Mouse (Mus musculus) lung, embryonic 15.5 days (tissue): ENCODE results near the gene 1110004F10Rik. TPM values are rescaled to one million over a fixed set of nuclear protein-coding genes. Genes with fewer than 3 reads are reported as not detected.

Source experiments
- ATAC-seq: fragments of 200-750 bp; cut with Nextera tagmentation; 2 replicates; pipeline ENCODE4 v1.8.0; 2017; ENCODE audit warnings: moderate number of reproducible peaks, borderline replicate concordance; ENCODE audit not compliant: low FRiP score, low TSS enrichment; ENCODE audit errors: extremely low read depth
- H3K27ac ChIP-seq: fragments of 300-500 bp; sonication (generic); 2 replicates; pipeline ENCODE4 v1.5.1; 2015; ENCODE audit warnings: moderate library complexity, mild to moderate bottlenecking, inconsistent platforms
- H3K27me3 ChIP-seq: fragments of 300-500 bp; sonication (generic); 2 replicates; pipeline ENCODE4 v1.6.1; 2015; ENCODE audit warnings: inconsistent platforms
- H3K36me3 ChIP-seq: fragments of 300-500 bp; sonication (generic); 2 replicates; pipeline ENCODE4 v1.6.1; 2015; ENCODE audit warnings: inconsistent platforms
- H3K4me1 ChIP-seq: fragments of 300-500 bp; sonication (generic); 2 replicates; pipeline ENCODE4 v1.6.1; 2015; ENCODE audit warnings: inconsistent platforms
- H3K4me2 ChIP-seq: fragments of 300-500 bp; sonication (generic); 2 replicates; pipeline ENCODE4 v1.6.1; 2015; ENCODE audit warnings: inconsistent platforms, mild to moderate bottlenecking, moderate library complexity
- H3K4me3 ChIP-seq: fragments of 300-500 bp; sonication (generic); 2 replicates; pipeline ENCODE4 v1.5.1; 2015; ENCODE audit warnings: mild to moderate bottlenecking, inconsistent platforms
- H3K9ac ChIP-seq: fragments of 300-500 bp; sonication (generic); 2 replicates; pipeline ENCODE4 v1.6.1; 2015; ENCODE audit warnings: inconsistent platforms
- H3K9me3 ChIP-seq: fragments of 300-500 bp; sonication (generic); 2 replicates; pipeline ENCODE4 v1.6.1; 2016; ENCODE audit warnings: inconsistent platforms
- WGBS: fragments of 180-500 bp; shearing (Covaris S2); methylation state at CpG from one replicate; pipeline ENCODE4 v1.1.7; 2015; 5-methylcytosine and 5-hydroxymethylcytosine counted together
- polyA plus RNA-seq: library from polyadenylated mRNA; unstranded; fragments of >200 nt; fragmentation: Nextera tagmentation; extraction: Ambion mirVana; gene quantifications from 2 replicates; pipeline ENCODE4 v1.2.1, GENCODE M21; 2015

Gene 1110004F10Rik
- polyA plus RNA-seq, 1 experiment from 2014 or later: 260 TPM

- WGBS: 72% methylated on average over 2 of the region's 2 CpGs
Observed at GRCm38 (mm10) chr7:116127052-116127451, 87.9 kb downstream of the 1110004F10Rik start.

DNA sequence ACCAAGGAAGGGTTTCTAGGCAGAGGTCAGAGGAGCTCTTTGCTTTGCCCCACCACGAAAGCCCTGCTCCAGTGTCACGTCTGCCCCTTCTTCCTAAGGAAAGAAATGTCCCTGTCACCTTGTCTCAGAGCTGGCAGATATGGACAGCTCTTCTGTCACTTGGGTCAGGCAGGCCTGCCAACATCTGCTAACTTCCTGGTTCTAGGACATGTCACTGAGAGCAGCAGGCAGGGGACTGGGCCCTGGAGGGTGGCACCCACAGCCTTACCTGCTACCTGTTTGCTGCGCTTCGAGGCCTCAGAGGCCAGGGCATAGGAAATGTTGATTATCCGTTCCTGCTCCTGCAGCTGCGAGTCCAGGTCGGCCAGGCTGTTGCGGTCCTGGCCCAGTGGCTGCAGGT is 89.1 kb downstream of the 1110004F10Rik start:
- ATAC-seq: no peak
- Histone ChIP-seq H3K27ac (no peak overlapping the region), H3K9me3 (no peaks in the 10 kb centered on the region), H3K9ac (no peak overlapping the region), H3K4me1 (peaks cover 4% of the 10 kb centered on the region; the same call in 1 of the 2 replicates), H3K36me3 (no peaks in the 10 kb centered on the region), H3K4me2 (no peak overlapping the region), H3K27me3 (no peaks in the 10 kb centered on the region), H3K4me3 (no peak overlapping the region)
- WGBS: 86% methylated on average over 8 of the region's 8 CpGs

More at GRCm38 (mm10) chr7:116127052-116127451, 87.9 kb downstream of the 1110004F10Rik start:
- Histone ChIP-seq H3K9ac (no peak overlapping the region), H3K4me1 (no peaks in the 10 kb centered on the region), H3K4me2 (no peak overlapping the region), H3K36me3 (no peaks in the 10 kb centered on the region), H3K4me3 (no peak overlapping the region), H3K27ac (no peak overlapping the region), H3K27me3 (no peaks in the 10 kb centered on the region), H3K9me3 (no peaks in the 10 kb centered on the region)
- no peak for ATAC-seq

- peaks cover 8% of the 10 kb centered on the region for H3K4me1 ChIP-seq
- H3K4me3 ChIP-seq: no peak overlapping the region
- H3K9ac ChIP-seq: no peak overlapping the region
- no peak overlapping the region for H3K4me2 ChIP-seq
- H3K27ac ChIP-seq: no peak overlapping the region
- H3K9me3 ChIP-seq: no peaks in the 10 kb centered on the region
- H3K27me3 ChIP-seq: no peaks in the 10 kb centered on the region
- no peaks in the 10 kb centered on the region for H3K36me3 ChIP-seq
- WGBS: 86% methylated on average over 10 of the region's 10 CpGs
- no peak for ATAC-seq
Observed at GRCm38 (mm10) chr7:116129374-116129773, 90.2 kb downstream of the 1110004F10Rik start.

DNA sequence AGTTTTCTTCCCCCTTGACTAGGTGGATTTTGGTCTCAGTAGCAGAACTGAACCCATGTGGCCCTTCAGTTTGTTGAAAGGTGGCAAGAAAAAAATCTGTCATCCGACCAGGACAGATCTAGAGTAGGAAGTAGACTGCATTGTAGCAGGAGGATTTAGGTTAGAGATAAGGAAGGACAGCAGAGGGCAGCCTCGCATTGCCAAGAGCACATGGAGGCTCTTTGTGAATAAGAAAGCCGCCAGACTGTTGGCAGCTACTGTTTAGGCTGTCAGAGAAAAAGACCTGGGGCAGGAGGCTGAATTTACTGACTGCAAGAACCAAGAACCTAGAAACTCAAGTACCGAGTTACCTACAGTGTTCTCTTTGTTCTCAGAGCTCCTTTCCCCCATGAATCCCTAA is 92.2 kb downstream of the 1110004F10Rik start:
- Histone ChIP-seq H3K4me1 (peaks cover 12% of the 10 kb centered on the region), H3K27ac (no peak overlapping the region; the same call in 1 of the 2 replicates), H3K4me2 (no peak overlapping the region), H3K9ac (no peak overlapping the region), H3K9me3 (no peaks in the 10 kb centered on the region), H3K4me3 (no peak overlapping the region), H3K36me3 (no peaks in the 10 kb centered on the region), H3K27me3 (no peaks in the 10 kb centered on the region)
- no peak for ATAC-seq
- WGBS: 33% methylated on average over 4 of the region's 4 CpGs

DNA sequence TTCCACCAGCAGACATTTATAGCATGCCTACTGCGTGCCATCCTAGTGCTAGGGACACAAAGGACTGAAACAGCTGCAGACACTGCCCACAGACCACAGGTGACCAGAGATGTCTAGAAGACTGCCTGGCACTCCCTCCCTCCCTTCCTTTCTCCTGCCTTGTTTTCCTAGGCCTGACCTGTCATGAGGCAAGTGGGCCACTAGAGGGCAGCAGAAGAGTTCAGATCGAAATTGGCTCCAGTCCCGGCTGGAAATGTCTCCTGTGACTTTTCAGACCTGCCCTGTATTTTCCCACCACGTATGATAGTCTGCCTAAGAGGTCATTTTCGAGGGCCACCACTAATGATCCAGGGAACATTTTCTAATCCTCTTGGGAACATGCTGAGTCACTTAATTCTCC is 92.9 kb downstream of the 1110004F10Rik start:
- Histone ChIP-seq H3K27me3 (no peaks in the 10 kb centered on the region), H3K4me1 (peaks cover 12% of the 10 kb centered on the region), H3K9me3 (no peaks in the 10 kb centered on the region), H3K9ac (no peak overlapping the region), H3K4me2 (no peak overlapping the region), H3K4me3 (no peak overlapping the region), H3K36me3 (peaks cover 5% of the 10 kb centered on the region; the same call in 1 of the 2 replicates), H3K27ac (no peak overlapping the region; the same call in 1 of the 2 replicates)
- WGBS: 5% methylated on average over 5 of the region's 5 CpGs
- ATAC-seq: no peak

- Histone ChIP-seq H3K36me3 (peaks cover 5% of the 10 kb centered on the region; the same call in 1 of the 2 replicates), H3K27me3 (no peaks in the 10 kb centered on the region), H3K9me3 (no peaks in the 10 kb centered on the region), H3K4me3 (no peak overlapping the region), H3K27ac (peak overlapping the region; percentile 52), H3K4me1 (peaks cover 12% of the 10 kb centered on the region), H3K4me2 (peak overlapping the region; percentile 28; the same call in 1 of the 2 replicates), H3K9ac (no peak overlapping the region)
- 56% methylated on average over 31 of the region's 31 CpGs for WGBS
- ATAC-seq: peak; percentile 87
Observed at GRCm38 (mm10) chr7:116134413-116135292, 95.5 kb downstream of the 1110004F10Rik start.

- no peak for ATAC-seq
- peaks cover 5% of the 10 kb centered on the region; the same call in 1 of the 2 replicates for H3K36me3 ChIP-seq
- H3K9me3 ChIP-seq: no peaks in the 10 kb centered on the region
- peaks cover 12% of the 10 kb centered on the region for H3K4me1 ChIP-seq
- H3K4me2 ChIP-seq: no peak overlapping the region
- no peak overlapping the region for H3K27ac ChIP-seq
- WGBS: 81% methylated on average over 12 of the region's 12 CpGs
- no peak overlapping the region for H3K9ac ChIP-seq
- no peaks in the 10 kb centered on the region for H3K27me3 ChIP-seq
- no peak overlapping the region for H3K4me3 ChIP-seq
Observed at GRCm38 (mm10) chr7:116137149-116137548, 98.0 kb downstream of the 1110004F10Rik start.

- Histone ChIP-seq H3K27me3 (no peaks in the 10 kb centered on the region), H3K27ac (no peak overlapping the region), H3K36me3 (peaks cover 5% of the 10 kb centered on the region; the same call in 1 of the 2 replicates), H3K4me1 (peaks cover 9% of the 10 kb centered on the region; the same call in 1 of the 2 replicates), H3K4me3 (no peak overlapping the region), H3K9ac (no peak overlapping the region), H3K4me2 (no peak overlapping the region), H3K9me3 (no peaks in the 10 kb centered on the region)
- ATAC-seq: no peak
- 63% methylated on average over 3 of the region's 3 CpGs for WGBS
Observed at GRCm38 (mm10) chr7:116137671-116138070, 98.5 kb downstream of the 1110004F10Rik start.

GRCm38 (mm10) chr7:116145030-116145429 is 105.8 kb downstream of the 1110004F10Rik start:
- Histone ChIP-seq H3K4me3 (no peak overlapping the region), H3K4me1 (no peaks in the 10 kb centered on the region), H3K9ac (no peak overlapping the region), H3K4me2 (no peak overlapping the region), H3K36me3 (no peaks in the 10 kb centered on the region), H3K27ac (no peak overlapping the region), H3K9me3 (no peaks in the 10 kb centered on the region), H3K27me3 (no peaks in the 10 kb centered on the region)
- no peak for ATAC-seq
- 84% methylated on average over 6 of the region's 6 CpGs for WGBS

DNA sequence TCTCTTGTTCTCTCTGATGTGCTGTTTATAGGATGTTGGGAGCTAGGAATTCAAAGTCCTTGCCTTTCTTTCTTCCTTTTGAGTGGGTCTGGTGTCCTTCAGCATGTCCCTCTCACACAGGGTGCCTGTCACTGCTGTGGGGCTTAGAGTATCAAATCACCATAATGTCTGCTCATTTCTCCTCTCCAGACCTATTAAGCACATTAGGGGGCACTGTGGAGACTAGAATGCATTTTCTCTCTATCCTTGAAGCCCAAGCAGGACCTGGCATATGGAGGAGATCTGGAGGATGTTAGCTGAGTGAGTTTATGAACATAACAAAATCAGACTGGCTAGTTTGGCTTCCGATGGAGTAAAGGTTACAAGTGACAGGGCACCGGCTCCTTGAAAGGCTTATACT is 107.9 kb downstream of the 1110004F10Rik start:
- H3K36me3 ChIP-seq: no peaks in the 10 kb centered on the region
- no peak overlapping the region for H3K27ac ChIP-seq
- H3K27me3 ChIP-seq: no peaks in the 10 kb centered on the region
- no peaks in the 10 kb centered on the region for H3K4me1 ChIP-seq
- no peak overlapping the region for H3K9ac ChIP-seq
- no peak for ATAC-seq
- no peak overlapping the region for H3K4me3 ChIP-seq
- WGBS: 87% methylated on average over 2 of the region's 2 CpGs
- no peak overlapping the region for H3K4me2 ChIP-seq
- H3K9me3 ChIP-seq: no peaks in the 10 kb centered on the region

GRCm38 (mm10) chr7:116149568-116149967 is 110.4 kb downstream of the 1110004F10Rik start:
- WGBS: 60% methylated on average over 4 of the region's 4 CpGs
- ATAC-seq: no peak
- Histone ChIP-seq H3K9me3 (no peaks in the 10 kb centered on the region), H3K4me1 (no peaks in the 10 kb centered on the region), H3K9ac (no peak overlapping the region), H3K27ac (no peak overlapping the region), H3K36me3 (no peaks in the 10 kb centered on the region), H3K4me3 (no peak overlapping the region), H3K4me2 (no peak overlapping the region), H3K27me3 (no peaks in the 10 kb centered on the region)

- Histone ChIP-seq H3K27me3 (no peaks in the 10 kb centered on the region), H3K9ac (no peak overlapping the region), H3K4me2 (no peak overlapping the region), H3K4me1 (no peaks in the 10 kb centered on the region), H3K36me3 (peaks cover 6% of the 10 kb centered on the region; the same call in 1 of the 2 replicates), H3K27ac (no peak overlapping the region), H3K4me3 (no peak overlapping the region), H3K9me3 (no peaks in the 10 kb centered on the region)
- no peak for ATAC-seq
- 40% methylated on average over 2 of the region's 2 CpGs for WGBS
Observed at GRCm38 (mm10) chr7:116153781-116154368, 114.7 kb downstream of the 1110004F10Rik start.
